Mouse (Mus musculus): ENCODE measurements at regions not wholly inside any gene's neighbourhood (a gene's known extent, or its start where the extent isn't known, plus 50 kb on each side); places are given as distances from the start of the nearest gene placed in this dataset.

DNA sequence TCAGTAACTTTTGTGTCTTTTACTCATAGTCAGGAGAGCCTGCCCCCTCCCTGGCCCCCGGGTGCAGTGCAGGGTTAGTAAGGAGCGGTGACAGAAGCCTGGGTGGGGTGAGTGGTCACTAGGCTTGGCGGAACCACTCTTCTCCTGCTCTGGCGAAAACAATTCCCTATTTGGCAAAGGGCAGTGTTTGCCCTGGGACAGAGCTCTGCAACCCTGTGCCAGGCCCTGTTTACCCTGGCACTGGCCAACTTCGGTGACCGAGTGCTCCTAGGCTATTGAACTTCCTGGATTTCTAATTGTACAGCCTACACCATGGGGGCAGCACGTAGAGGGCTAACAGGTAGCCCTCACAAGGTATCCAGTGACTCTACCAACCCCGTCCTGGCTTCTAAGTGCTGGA is 126.9 kb downstream of the Inhbb start:
- TF ChIP-seq CTCF (IDR thresholded peaks at IDR 0.05; ENCODE audit: control insufficient read depth, insufficient read depth, insufficient replicate concordance, low read depth, low read length) = no peak
- TF ChIP-seq POLR2A (IDR thresholded peaks at IDR 0.05; ENCODE audit: control insufficient read depth, low read depth, low read length) = no peak
